Mouse (Mus musculus) megakaryocyte, embryonic 14.5 days (primary cell): ENCODE measurements at regions not wholly inside any gene's neighbourhood (a gene's known extent, or its start where the extent isn't known, plus 50 kb on each side); places are given as distances from the start of the nearest gene placed in this dataset.

Experiments used
- FLI1 ChIP-seq: IDR thresholded peaks from 2 replicates; pipeline ENCODE4 v1.6.1; 2012; ENCODE audit warnings: low read length, inconsistent platforms, mixed read lengths
- GATA1 ChIP-seq: IDR thresholded peaks from 3 replicates; pipeline ENCODE4 v1.6.1; 2012; ENCODE audit warnings: mixed read lengths, low read length, inconsistent platforms, borderline replicate concordance

DNA sequence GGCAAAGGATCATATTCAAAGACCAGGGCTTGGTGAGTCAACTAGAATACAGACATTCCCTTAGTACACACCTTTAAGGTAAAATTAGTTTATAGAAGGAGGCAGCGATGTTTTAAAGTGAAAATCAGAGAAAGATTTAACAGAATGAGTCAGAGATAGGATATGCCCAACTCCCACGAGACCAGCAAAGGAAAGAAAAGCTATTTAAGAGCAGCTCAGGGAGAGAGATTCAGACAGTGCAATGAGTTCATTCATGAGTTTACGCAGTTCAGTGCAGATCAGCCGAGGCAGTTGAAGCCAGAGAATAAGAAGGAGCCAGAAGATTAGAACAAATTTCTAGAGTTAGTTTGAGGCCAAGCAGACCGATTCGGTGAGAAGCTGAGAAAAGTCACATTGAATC lies 273.4 kb downstream of the Cxxc4 start:
- no peak for TF ChIP-seq GATA1
- TF ChIP-seq FLI1: no peak
